Mouse (Mus musculus): ENCODE measurements around the gene Mrps26. TPM values are rescaled to one million over a fixed set of nuclear protein-coding genes. Genes with fewer than 3 reads are reported as not detected.
A peak's percentile ranks its signal among the peaks of the same experiment; 100 is the strongest.
"Not testable (repeated sequence)": the region's sequence is repeated elsewhere in the genome, so short reads cannot be mapped to it uniquely, and the experiment has no call there.

Mrps26 gene
- total RNA-seq (2021) = 10 to 100 TPM; 66.1 to 70.0 TPM

GRCm38 (mm10) chr2:130563212-130564055 lies at the start of gene Mrps26:
Gene Mrps26 (plus strand): TSS chr2:130563742.
- intact Hi-C loops (cut with DNase I) = loop anchor here (2.0 to 5.0 kb wide), 2 partner anchors 35 to 99 kb away; partner anchors contain the start of gene Ddrgk1
- peak; percentile 88 to 90 for DNase-seq

DNA sequence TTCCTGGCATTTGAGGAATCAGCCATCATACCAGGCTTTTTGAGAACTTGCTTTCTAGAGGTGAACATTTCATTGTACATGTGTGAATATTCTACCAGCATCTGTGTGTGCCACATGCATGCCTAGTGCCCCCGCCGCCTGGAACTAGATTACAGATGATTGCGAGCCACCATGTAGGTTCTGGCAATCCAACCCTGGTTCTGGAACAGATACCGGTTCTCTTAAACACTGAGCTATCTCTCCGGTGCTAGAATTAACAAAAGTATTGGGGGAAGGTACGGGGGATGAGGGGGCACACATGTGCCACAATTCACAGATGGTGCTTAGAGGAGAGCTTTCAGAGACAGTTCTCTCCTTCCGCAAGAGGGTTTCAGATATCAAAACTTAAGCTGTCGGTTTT lies 49.6 kb upstream of the Mrps26 start:
- no peak for DNase-seq
- intact Hi-C loops (cut with DNase I) = no loop called here

GRCm38 (mm10) chr2:130515791-130516190 lies 47.8 kb upstream of the Mrps26 start:
- no peak for DNase-seq
- intact Hi-C loops (cut with DNase I) = no loop called here

- no peak for DNase-seq
- intact Hi-C loops (cut with DNase I) = no loop called here
These were observed 41.6 kb upstream of the Mrps26 start for GRCm38 (mm10) chr2:130521927-130522326.

- intact Hi-C loops (cut with DNase I); DNase-seq: not testable (repeated sequence)
These were observed 38.1 kb upstream of the Mrps26 start for GRCm38 (mm10) chr2:130525480-130525879.

- no peak for DNase-seq
- intact Hi-C loops (cut with DNase I) = no loop called here
These were observed 35.1 kb upstream of the Mrps26 start for GRCm38 (mm10) chr2:130528457-130528856.

DNA sequence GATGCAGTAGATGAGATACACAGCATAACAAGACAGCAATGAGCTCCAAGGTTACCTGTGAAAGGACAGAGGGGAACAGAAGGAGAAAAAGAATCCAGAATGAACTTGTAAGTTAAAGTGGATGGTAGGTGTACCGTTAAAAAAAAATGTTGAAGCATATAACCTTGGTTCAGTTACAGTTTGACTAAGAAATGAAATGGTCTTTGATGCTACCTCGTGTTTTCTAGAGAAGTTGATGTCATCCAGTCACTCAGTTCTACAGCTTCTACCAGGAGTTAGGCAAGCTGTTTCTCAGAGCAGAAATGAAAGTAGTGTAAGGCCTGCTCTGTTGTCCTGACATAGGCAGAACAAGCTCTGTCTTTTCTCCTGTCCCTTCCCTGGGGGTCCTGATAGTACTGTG lies 34.3 kb upstream of the Mrps26 start:
- no peak for DNase-seq
- intact Hi-C loops (cut with DNase I) = no loop called here

- intact Hi-C loops (cut with DNase I) = no loop called here
- DNase-seq = no peak
These were observed 33.6 kb upstream of the Mrps26 start for GRCm38 (mm10) chr2:130529925-130530324.

DNA sequence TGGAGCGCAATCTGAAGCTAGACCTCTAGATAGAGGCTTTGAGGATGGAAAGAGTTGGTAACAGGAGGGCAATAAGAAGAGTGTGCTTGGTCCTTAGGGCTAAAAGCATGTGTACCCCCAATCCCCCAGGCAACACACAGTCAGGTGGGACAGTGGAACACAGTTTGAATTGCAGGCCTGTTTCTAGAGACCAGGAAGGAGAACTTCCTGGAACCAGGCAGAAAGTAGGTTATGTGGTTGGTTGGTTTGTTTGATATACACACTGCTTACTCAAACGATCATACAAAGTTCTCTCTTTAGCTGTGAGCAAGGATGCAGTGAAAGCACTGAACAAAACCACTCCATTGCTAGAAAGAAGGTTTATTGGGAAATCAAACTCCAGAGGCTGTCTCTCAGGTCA lies 31.3 kb upstream of the Mrps26 start:
- intact Hi-C loops (cut with DNase I) = no loop called here
- DNase-seq = no peak

GRCm38 (mm10) chr2:130535017-130535416 lies 28.5 kb upstream of the Mrps26 start:
- intact Hi-C loops (cut with DNase I) = no loop called here
- DNase-seq = no peak

GRCm38 (mm10) chr2:130536890-130537289 lies 26.7 kb upstream of the Mrps26 start:
- no peak for DNase-seq
- intact Hi-C loops (cut with DNase I) = no loop called here

GRCm38 (mm10) chr2:130538876-130539546 lies 24.5 kb upstream of the Mrps26 start:
- DNase-seq = no peak
- intact Hi-C loops (cut with DNase I) = no loop called here

GRCm38 (mm10) chr2:130540266-130540665 lies 23.3 kb upstream of the Mrps26 start:
- no peak for DNase-seq
- intact Hi-C loops (cut with DNase I) = no loop called here

DNA sequence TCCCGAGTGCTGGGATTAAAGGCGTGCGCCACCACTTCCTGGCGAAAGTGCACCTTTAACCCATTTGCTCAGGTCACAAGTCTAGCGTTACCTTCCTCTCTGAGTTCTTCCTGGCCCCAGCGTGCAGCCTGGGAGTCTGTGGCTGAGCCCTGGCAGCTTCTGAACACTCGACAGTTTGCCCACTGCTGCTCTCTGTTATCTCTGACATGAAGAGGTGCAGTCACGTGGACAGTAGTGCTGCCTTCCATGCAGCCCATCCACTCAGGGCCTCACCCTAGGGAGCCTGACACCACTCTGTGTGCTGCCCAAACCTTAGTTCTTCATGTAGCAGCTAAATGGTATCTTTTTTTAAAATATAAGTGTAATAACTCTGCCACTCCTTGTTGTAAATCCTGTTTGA lies 16.6 kb upstream of the Mrps26 start:
- no peak for DNase-seq
- intact Hi-C loops (cut with DNase I) = no loop called here

- intact Hi-C loops (cut with DNase I) = no loop called here
- DNase-seq = no peak
These were observed 8.7 kb upstream of the Mrps26 start for GRCm38 (mm10) chr2:130554841-130555240.

DNA sequence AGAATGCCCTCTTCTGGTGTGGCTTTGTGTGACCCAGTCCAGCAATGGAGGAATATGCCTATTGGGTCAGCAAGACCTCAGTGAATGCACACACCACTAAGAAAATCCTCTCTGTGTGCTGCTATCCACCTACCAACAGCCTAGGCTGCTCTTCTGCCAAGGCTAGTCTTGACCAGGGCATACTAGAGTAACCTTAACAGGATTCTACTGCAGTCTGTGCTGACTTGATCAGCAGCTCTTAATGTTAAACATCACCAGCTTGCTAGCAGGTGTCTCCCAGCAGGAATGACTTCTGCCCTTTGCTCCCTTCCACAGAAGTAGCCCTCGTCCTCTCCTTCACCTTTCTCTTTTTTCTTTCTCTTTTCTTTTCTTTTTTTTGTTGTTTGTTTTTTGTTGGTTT lies 7.2 kb upstream of the Mrps26 start:
- no peak for DNase-seq
- intact Hi-C loops (cut with DNase I) = no loop called here

- no peak for DNase-seq
- intact Hi-C loops (cut with DNase I) = no loop called here
These were observed 6.1 kb upstream of the Mrps26 start for GRCm38 (mm10) chr2:130557462-130557861.

- no peak for DNase-seq
- intact Hi-C loops (cut with DNase I) = no loop called here
These were observed 5.5 kb upstream of the Mrps26 start for GRCm38 (mm10) chr2:130558015-130558414.

DNA sequence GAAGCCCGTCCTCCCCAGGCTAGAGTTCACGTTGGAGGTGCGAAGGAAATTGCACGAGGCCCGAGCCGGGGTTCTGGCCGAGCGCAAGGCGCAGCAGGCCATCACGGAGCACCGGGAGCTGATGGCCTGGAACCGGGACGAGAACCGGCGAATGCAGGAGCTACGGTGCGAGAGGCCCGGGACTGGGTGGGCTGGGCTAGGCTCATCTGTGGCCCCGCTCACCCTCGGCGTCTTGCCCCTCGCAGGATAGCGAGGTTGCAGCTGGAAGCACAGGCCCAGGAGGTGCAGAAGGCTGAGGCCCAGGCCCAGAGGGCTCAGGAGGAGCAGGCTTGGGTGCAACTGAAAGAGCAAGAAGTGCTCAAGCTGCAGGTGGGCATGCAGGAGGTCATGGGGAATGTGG lies 521 bp downstream of the Mrps26 start:
- intact Hi-C loops (cut with DNase I) = loop anchor here (2.0 to 5.0 kb wide), 2 partner anchors 35 to 98 kb away; partner anchors contain the start of gene Ddrgk1
- no peak for DNase-seq

- intact Hi-C loops (cut with DNase I) = loop anchor here (2.0 to 5.0 kb wide), 2 partner anchors 34 to 97 kb away; partner anchors contain the start of gene Ddrgk1
These were observed 1.4 kb downstream of the Mrps26 start for GRCm38 (mm10) chr2:130564983-130565382.

DNA sequence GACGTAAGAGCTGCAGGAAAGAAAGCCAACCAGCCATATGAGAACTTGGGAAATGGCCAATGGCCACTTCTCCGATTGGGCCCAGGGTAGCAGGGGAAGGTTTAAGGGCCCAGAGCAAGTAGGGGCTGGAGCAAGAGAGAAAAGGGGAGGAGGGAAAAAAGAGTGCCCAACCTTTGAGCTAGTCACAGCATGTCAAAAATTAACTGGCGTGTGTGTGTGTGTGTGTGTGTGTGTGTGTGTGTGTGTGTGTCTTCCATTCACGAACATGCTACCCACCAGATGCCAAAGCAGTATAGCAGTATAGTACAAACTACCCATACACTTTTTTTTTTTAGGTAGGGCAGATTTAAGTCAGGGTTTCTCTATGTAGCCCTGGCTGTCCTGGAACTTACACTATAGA lies 5.4 kb downstream of the Mrps26 start:
- DNase-seq = no peak
- intact Hi-C loops (cut with DNase I) = no loop called here

More at GRCm38 (mm10) chr2:130564983-130565382, 1.4 kb downstream of the Mrps26 start:
- no peak for DNase-seq

GRCm38 (mm10) chr2:130569926-130570325 lies 6.4 kb downstream of the Mrps26 start:
- intact Hi-C loops (cut with DNase I) = no loop called here
- no peak for DNase-seq
